Mouse (Mus musculus) midbrain, embryonic 15.5 days (tissue): ENCODE data around the gene Prkn. TPM values are rescaled to one million over a fixed set of nuclear protein-coding genes. Genes with fewer than 3 reads are reported as not detected.

Source experiments
- ATAC-seq: fragments of 200-750 bp; cut with Nextera tagmentation; replicated peaks from 2 replicates; pipeline ENCODE4 v1.8.0; 2017; ENCODE audit warnings: moderate TSS enrichment
- H3K27ac ChIP-seq: fragments of 300-500 bp; sonication (generic); 2 replicates; pipeline ENCODE4 v1.5.1; 2015; ENCODE audit warnings: mild to moderate bottlenecking, inconsistent platforms
- H3K27me3 ChIP-seq: fragments of 300-500 bp; sonication (generic); replicated peaks from 2 replicates; pipeline ENCODE4 v1.6.1; 2015; ENCODE audit warnings: inconsistent platforms
- H3K36me3 ChIP-seq: fragments of 300-500 bp; sonication (generic); replicated peaks from 2 replicates; pipeline ENCODE4 v1.6.1; 2015; ENCODE audit warnings: inconsistent platforms
- H3K4me1 ChIP-seq: fragments of 300-500 bp; sonication (generic); 2 replicates; pipeline ENCODE4 v1.6.1; 2015; ENCODE audit warnings: inconsistent platforms
- H3K4me2 ChIP-seq: fragments of 300-500 bp; sonication (generic); 2 replicates; pipeline ENCODE4 v1.6.1; 2015; ENCODE audit warnings: inconsistent platforms, mild to moderate bottlenecking, moderate library complexity
- H3K4me3 ChIP-seq: fragments of 300-500 bp; sonication (generic); 2 replicates; pipeline ENCODE4 v1.5.1; 2015; ENCODE audit warnings: mild to moderate bottlenecking, inconsistent platforms
- H3K9ac ChIP-seq: fragments of 300-500 bp; sonication (generic); 2 replicates; pipeline ENCODE4 v1.6.1; 2015; ENCODE audit warnings: mild to moderate bottlenecking, inconsistent platforms
- H3K9me3 ChIP-seq: fragments of 300-500 bp; sonication (generic); 2 replicates; pipeline ENCODE4 v1.6.1; 2016; ENCODE audit warnings: inconsistent platforms
- WGBS: fragments of 180-500 bp; shearing (Covaris S2); methylation state at CpG from one replicate; pipeline ENCODE4 v1.1.7; 2015; ENCODE audit warnings: mixed read lengths; 5-methylcytosine and 5-hydroxymethylcytosine counted together
- polyA plus RNA-seq: library from polyadenylated mRNA; unstranded; fragments of >200 nt; fragmentation: Nextera tagmentation; extraction: Ambion mirVana; gene quantifications from 2 replicates; pipeline ENCODE4 v1.2.1, GENCODE M21; 2015

Prkn gene
- polyA plus RNA-seq, 1 experiment from 2014 or later = 4.8 TPM

DNA sequence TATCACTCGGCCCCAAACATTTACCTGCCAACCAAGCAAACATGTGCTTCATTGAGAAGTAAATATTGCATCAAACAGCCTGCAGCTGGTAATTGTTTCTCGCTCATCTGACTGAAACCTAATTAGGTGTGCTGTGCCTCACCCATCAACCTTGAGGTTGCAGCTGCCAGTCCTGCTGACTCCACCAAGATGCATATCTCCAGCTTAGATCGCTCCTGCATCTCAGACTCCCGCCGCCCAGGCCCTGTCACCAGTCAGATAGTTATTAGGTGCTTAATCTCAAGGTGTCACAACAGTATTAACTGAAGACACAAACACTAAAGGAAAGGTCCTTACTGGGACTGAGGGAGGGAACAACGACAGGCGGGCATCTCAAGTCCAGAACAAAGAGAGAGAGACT, 1264.1 kb downstream of the Prkn start:
- Histone ChIP-seq H3K9ac (no peak overlapping the region), H3K4me3 (no peak overlapping the region), H3K4me1 (no peaks in the 10 kb centered on the region), H3K27me3 (no peaks in the 10 kb centered on the region), H3K4me2 (no peak overlapping the region), H3K9me3 (no peaks in the 10 kb centered on the region), H3K36me3 (no peaks in the 10 kb centered on the region), H3K27ac (no peak overlapping the region)
- no peak for ATAC-seq
- WGBS = 92% methylated on average over 7 of the region's 7 CpGs

DNA sequence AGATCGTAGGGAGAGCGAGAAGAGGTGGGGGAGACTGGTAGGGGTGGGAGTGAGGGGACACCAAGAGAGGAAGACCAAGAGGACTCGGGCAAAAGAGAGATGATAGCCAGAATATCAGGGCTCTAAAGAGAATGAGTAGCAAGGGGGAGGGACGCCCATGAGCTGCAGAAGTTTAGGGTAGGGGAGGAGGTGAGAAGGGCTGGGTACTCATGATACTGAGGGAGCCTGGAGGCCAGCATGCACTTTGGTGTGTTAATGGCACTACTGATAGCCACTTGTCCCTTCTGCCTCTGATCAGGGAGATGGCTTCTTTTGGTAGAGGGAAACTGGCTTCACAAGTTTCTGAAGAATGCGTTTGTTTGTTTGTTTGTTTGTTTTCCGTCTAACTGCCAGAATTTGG, 1264.5 kb downstream of the Prkn start:
- H3K4me1 ChIP-seq = no peaks in the 10 kb centered on the region
- WGBS = 91% methylated on average over 6 of the region's 6 CpGs
- no peaks in the 10 kb centered on the region for H3K27me3 ChIP-seq
- no peak overlapping the region for H3K4me3 ChIP-seq
- H3K27ac ChIP-seq = no peak overlapping the region
- H3K36me3 ChIP-seq = no peaks in the 10 kb centered on the region
- no peaks in the 10 kb centered on the region for H3K9me3 ChIP-seq
- no peak overlapping the region for H3K9ac ChIP-seq
- no peak overlapping the region for H3K4me2 ChIP-seq
- ATAC-seq = no peak

DNA sequence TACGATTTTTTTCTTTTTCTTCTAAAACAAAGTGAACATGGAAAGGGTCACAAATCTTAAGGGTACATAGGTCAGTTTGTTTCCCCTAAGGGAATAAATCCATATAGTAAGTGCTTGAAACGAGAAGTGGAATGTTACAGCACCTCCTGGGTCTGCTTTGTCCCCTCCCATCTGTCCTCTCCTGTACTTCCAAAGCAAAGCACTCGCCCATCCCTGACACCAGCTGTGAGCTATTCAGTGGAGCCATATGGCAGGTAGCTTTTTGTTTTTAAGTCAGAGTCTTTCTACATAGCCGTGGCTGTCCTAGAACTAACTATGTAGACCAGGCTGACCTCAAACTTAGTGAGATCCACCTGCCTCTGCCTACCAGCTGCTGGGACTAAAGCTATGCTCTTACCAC, 1266.1 kb downstream of the Prkn start:
- H3K4me2 ChIP-seq = no peak overlapping the region
- no peak overlapping the region for H3K9ac ChIP-seq
- no peak for ATAC-seq
- no peaks in the 10 kb centered on the region for H3K9me3 ChIP-seq
- no peak overlapping the region for H3K4me3 ChIP-seq
- H3K27me3 ChIP-seq = no peaks in the 10 kb centered on the region
- no peak overlapping the region for H3K27ac ChIP-seq
- 50% methylated on average over 4 of the region's 4 CpGs for WGBS
- no peaks in the 10 kb centered on the region for H3K4me1 ChIP-seq
- H3K36me3 ChIP-seq = no peaks in the 10 kb centered on the region

Other genes with a start within 250 kb of the Prkn start
- gene Pacrg, start 73 bp upstream of the Prkn start, polyA plus RNA-seq = 10.7 and 12.1 TPM in 2 replicates